In the genomic region with DNA sequence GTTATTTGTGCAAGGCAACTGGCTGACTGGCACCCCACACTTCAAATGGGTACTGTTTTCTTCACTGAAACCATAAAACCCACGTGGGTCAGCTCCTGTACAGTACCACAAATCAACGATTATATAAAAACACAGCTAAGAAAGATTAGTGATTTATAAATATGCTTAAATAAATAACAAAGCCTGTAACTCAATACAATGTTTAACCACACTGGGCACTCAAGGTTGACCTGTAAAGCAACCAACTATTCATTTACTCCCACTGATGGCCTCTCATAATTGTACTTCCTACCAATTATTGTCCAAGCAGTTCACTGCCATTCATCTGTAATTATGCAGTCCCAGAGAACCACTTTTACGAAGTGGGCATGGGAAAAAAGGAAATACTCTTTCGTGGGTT, we compare ENCODE assay signal across 12 mouse cellular contexts.
"Had no signal": no experiment of that assay in that cellular context is flagged by ENCODE, and none has a peak within 500 bp of the region (broad histone marks: within the 10 kb centered on the region; RNA-seq: fewer than 3 reads in every experiment).

No protein-coding gene starts in this region.

- DNase-seq: layer of hippocampus, postnatal 36 days; liver, embryonic 13.5 days; lung, adult 2 months; lung, postnatal 14 days; midbrain, embryonic 14.5 days; thymus, adult 18-20 months; thymus, postnatal 36 days had no signal

- H3K4me3 ChIP-seq: left cerebral cortex, adult 2 months; liver, embryonic 13.5 days had no signal

- H3K9me3 ChIP-seq: liver, embryonic 13.5 days had no signal

- H3K9ac ChIP-seq: liver, embryonic 13.5 days had no signal

- H3K36me3 ChIP-seq: liver, embryonic 13.5 days had no signal

- ATAC-seq: hindbrain, postnatal 0 days; inflammation-experienced regulatory T-cells, adult 6 months; intestine, embryonic 16.5 days had no signal

- H3K27ac ChIP-seq: hindbrain, postnatal 0 days; left cerebral cortex, adult 2 months; liver, embryonic 13.5 days had no signal

- H3K27me3 ChIP-seq: liver, embryonic 13.5 days had no signal

- H3K4me1 ChIP-seq: liver, embryonic 13.5 days had no signal

- H3K4me2 ChIP-seq: liver, embryonic 13.5 days; midbrain, embryonic 11.5 days had no signal
